Mouse (Mus musculus) myocyte (in vitro differentiated cells): ENCODE measurements around the gene Mlxip. TPM values are rescaled to one million over a fixed set of nuclear protein-coding genes. Genes with fewer than 3 reads are reported as not detected.

ENCODE experiments used
- H3K27me3 ChIP-seq: one replicate; pipeline ENCODE4 v1.6.1; 2011; ENCODE audit not compliant: control insufficient read depth, insufficient read depth, insufficient read length
- H3K36me3 ChIP-seq: one replicate; pipeline ENCODE4 v1.6.1; 2011; ENCODE audit not compliant: control insufficient read depth, insufficient read depth
- H3K4me2 ChIP-seq: one replicate; pipeline ENCODE4 v1.6.1; 2011; ENCODE audit warnings: low read depth, control low read depth
- H3K4me3 ChIP-seq: one replicate; pipeline ENCODE4 v1.5.1; 2011; ENCODE audit warnings: mild to moderate bottlenecking, control low read depth, moderate library complexity
- H3K79me2 ChIP-seq: one replicate; pipeline ENCODE4 v1.6.1; 2011; ENCODE audit not compliant: control insufficient read depth, insufficient read depth
- H3ac ChIP-seq: one replicate; pipeline ENCODE4 v1.6.1; 2011; ENCODE audit not compliant: control insufficient read depth, insufficient read length
- CEBPB ChIP-seq: IDR thresholded peaks from 2 replicates; pipeline ENCODE4 v1.6.1; 2011; ENCODE audit warnings: mild to moderate bottlenecking, moderate library complexity; ENCODE audit not compliant: poor library complexity, insufficient read depth, severe bottlenecking
- E2F4 ChIP-seq: IDR thresholded peaks from one replicate; pipeline ENCODE4 v1.6.1; 2011; ENCODE audit warnings: mild to moderate bottlenecking, control low read depth, moderate library complexity; ENCODE audit not compliant: insufficient read depth
- MAX ChIP-seq: IDR thresholded peaks from one replicate; pipeline ENCODE4 v1.6.1; 2011; ENCODE audit warnings: low read depth, mild to moderate bottlenecking, control low read depth
- MYOD1 ChIP-seq, 3 experiments: IDR thresholded peaks; one replicate each; pipeline ENCODE4 v1.6.1; 2011; ENCODE audit warnings: control low read depth in 2 of 3, low read depth in 2 of 3, mild to moderate bottlenecking in 2 of 3, moderate library complexity in 1 of 3; ENCODE audit not compliant: insufficient read length in 2 of 3, control insufficient read depth in 1 of 3
- MYOG ChIP-seq, 3 experiments: IDR thresholded peaks; one replicate each; pipeline ENCODE4 v1.6.1; 2011; ENCODE audit warnings: control low read depth in 2 of 3, low read depth in 2 of 3, mild to moderate bottlenecking in 2 of 3; ENCODE audit not compliant: insufficient read length in 2 of 3, control insufficient read depth in 1 of 3, insufficient read depth in 1 of 3
- POLR2A ChIP-seq: IDR thresholded peaks from one replicate; pipeline ENCODE4 v1.6.1; 2011; ENCODE audit warnings: low read depth, mild to moderate bottlenecking, control low read depth, moderate library complexity; ENCODE audit not compliant: insufficient read length
- POLR2AphosphoS2 ChIP-seq: IDR thresholded peaks from one replicate; pipeline ENCODE4 v1.6.1; 2011; ENCODE audit warnings: low read depth, control low read depth; ENCODE audit not compliant: insufficient read length
- REST ChIP-seq: IDR thresholded peaks from one replicate; pipeline ENCODE4 v1.6.1; 2011; ENCODE audit warnings: mild to moderate bottlenecking, control low read depth, moderate library complexity; ENCODE audit not compliant: insufficient read depth, insufficient read length
- SRF ChIP-seq: IDR thresholded peaks from one replicate; pipeline ENCODE4 v1.6.1; 2011; ENCODE audit warnings: low read depth; ENCODE audit not compliant: control insufficient read depth, insufficient read length
- TCF12 ChIP-seq: IDR thresholded peaks from one replicate; pipeline ENCODE4 v1.6.1; 2011; ENCODE audit warnings: mild to moderate bottlenecking, control low read depth; ENCODE audit not compliant: poor library complexity, insufficient read depth, severe bottlenecking
- TCF3 ChIP-seq: IDR thresholded peaks from one replicate; pipeline ENCODE4 v1.6.1; 2011; ENCODE audit warnings: low read depth, control low read depth; ENCODE audit not compliant: insufficient read length
- USF1 ChIP-seq: IDR thresholded peaks from one replicate; pipeline ENCODE4 v1.6.1; 2011; ENCODE audit warnings: low read depth, mild to moderate bottlenecking, control low read depth, moderate library complexity
- polyA plus RNA-seq: library from polyadenylated mRNA; unstranded; fragments of >200 nt; fragmentation: generic; extraction: Trizol; gene quantifications from one replicate; pipeline ENCODE4 v1.2.1, GENCODE M21; 2012; ENCODE audit warnings: missing spikeins

The Mlxip gene
- polyA plus RNA-seq, 1 experiment = 6.0 TPM

DNA sequence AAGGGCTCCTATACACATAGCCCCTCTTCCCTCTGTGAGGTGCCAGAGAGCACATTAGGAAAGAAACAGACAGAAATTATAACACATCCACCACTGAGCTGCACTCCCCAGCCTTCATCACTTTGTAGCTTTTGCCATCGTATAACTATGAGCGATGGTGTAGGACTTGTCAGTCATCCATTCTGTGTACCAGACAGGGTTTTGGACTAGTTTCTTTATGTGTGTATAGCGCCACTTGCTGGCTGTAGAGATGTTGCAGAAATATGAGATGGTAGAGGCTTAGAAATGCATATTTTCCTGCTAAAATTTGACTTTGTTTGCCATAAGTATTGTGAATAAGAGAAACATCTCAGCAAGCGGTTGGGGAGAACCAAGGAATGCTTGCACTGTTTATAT is 42.2 kb downstream of the Mlxip start:
- no peak overlapping the region for H3ac ChIP-seq
- TF ChIP-seq MYOG (IDR thresholded peaks at IDR 0.05; ENCODE audit: control insufficient read depth in 1 of 3, insufficient read depth in 1 of 3, insufficient read length in 2 of 3, low read depth in 2 of 3) = no peak
- no peak for TF ChIP-seq SRF
- no peak for TF ChIP-seq MAX
- H3K4me3 ChIP-seq = no peak overlapping the region
- no peaks in the 10 kb centered on the region for H3K79me2 ChIP-seq
- no peaks in the 10 kb centered on the region for H3K36me3 ChIP-seq
- H3K27me3 ChIP-seq = no peaks in the 10 kb centered on the region
- H3K4me2 ChIP-seq = no peak overlapping the region

DNA sequence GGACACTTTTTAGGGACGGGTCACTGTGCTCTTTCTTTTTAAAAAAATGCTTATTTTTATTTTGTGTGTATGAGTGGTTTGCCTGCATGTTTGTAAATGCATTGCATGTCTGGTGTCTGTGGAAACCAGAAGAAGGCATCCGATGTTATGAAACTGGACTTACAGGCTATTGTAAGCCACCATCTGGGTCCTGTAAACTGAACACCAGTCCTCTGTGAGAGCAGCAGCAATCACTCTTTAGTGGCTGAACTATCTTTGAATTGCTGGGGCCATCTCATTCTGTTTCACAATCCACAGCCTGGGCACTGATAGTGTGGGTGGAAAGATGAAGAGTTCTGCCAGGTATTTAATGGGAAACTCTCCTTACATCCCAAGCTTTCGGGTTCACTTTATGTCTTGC is 43.8 kb downstream of the Mlxip start:
- Histone ChIP-seq H3K79me2 (no peaks in the 10 kb centered on the region), H3K36me3 (no peaks in the 10 kb centered on the region), H3K4me2 (no peak overlapping the region), H3K4me3 (no peak overlapping the region), H3ac (no peak overlapping the region), H3K27me3 (no peaks in the 10 kb centered on the region)
- TF ChIP-seq SRF = no peak
- TF ChIP-seq CEBPB = no peak
- TF ChIP-seq E2F4 = no peak
- TF ChIP-seq MAX = no peak
- no peak for TF ChIP-seq MYOG (IDR thresholded peaks at IDR 0.05; ENCODE audit: control insufficient read depth in 1 of 3, insufficient read depth in 1 of 3, insufficient read length in 2 of 3, low read depth in 2 of 3)
- TF ChIP-seq POLR2A = no peak
- TF ChIP-seq MYOD1 (IDR thresholded peaks at IDR 0.05; ENCODE audit: control insufficient read depth in 1 of 3, insufficient read length in 2 of 3, low read depth in 2 of 3) = no peak
- no peak for TF ChIP-seq POLR2AphosphoS2
- no peak for TF ChIP-seq REST
- TF ChIP-seq TCF12 = no peak
- TF ChIP-seq USF1 = no peak
- TF ChIP-seq TCF3 = no peak

DNA sequence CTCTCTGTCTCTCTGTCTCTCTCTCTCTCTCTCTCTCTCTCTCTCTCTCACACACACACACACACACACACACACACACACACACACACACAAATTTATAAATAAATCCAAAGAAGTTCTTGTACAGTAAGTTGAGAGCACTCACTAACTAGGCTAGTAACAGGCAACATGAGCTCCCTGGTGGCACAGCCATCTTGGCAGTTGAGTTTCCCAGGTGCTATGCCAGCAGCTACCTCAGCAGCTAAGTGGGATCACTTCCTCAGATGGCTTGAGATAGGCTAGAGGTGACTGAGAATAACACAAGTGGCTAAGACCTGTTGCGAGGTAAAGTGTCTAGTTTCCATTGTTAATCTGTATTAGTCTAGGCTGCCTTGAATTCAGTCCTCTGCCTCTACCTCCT is 44.7 kb downstream of the Mlxip start:
- no peaks in the 10 kb centered on the region for H3K36me3 ChIP-seq
- H3K4me3 ChIP-seq = no peak overlapping the region
- H3ac ChIP-seq = no peak overlapping the region
- no peaks in the 10 kb centered on the region for H3K27me3 ChIP-seq
- H3K4me2 ChIP-seq = no peak overlapping the region
- TF ChIP-seq SRF (no peak), MYOG (IDR thresholded peaks at IDR 0.05; ENCODE audit: control insufficient read depth in 1 of 3, insufficient read depth in 1 of 3, insufficient read length in 2 of 3, low read depth in 2 of 3) (no peak), MYOD1 (IDR thresholded peaks at IDR 0.05; ENCODE audit: control insufficient read depth in 1 of 3, insufficient read length in 2 of 3, low read depth in 2 of 3) (no peak), CEBPB (no peak)
- H3K79me2 ChIP-seq = no peaks in the 10 kb centered on the region

DNA sequence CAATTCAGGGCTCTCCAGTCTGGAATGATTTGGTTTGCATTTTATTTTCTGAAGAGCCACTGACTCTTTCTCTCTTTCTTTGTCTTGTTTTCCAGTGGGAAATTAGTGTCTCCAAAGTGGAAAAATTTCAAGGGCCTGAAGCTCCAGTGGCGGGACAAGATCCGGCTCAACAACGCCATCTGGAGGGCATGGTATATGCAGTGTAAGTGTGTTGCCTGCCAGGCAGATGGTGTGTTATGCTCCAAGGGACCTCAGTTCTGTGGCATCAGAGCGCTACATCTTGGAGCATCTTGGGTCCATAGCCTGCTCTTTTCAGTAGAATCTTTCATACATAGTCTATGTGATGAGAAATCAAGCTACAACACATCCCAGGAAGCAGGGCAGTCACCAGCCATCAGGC is 45.3 kb downstream of the Mlxip start:
- TF ChIP-seq POLR2AphosphoS2 (no peak), E2F4 (no peak), MAX (no peak), REST (no peak), MYOG (IDR thresholded peaks at IDR 0.05; ENCODE audit: control insufficient read depth in 1 of 3, insufficient read depth in 1 of 3, insufficient read length in 2 of 3, low read depth in 2 of 3) (no peak), CEBPB (no peak), POLR2A (no peak), TCF3 (no peak), USF1 (no peak), SRF (no peak), MYOD1 (IDR thresholded peaks at IDR 0.05; ENCODE audit: control insufficient read depth in 1 of 3, insufficient read length in 2 of 3, low read depth in 2 of 3) (no peak), TCF12 (no peak)
- no peaks in the 10 kb centered on the region for H3K27me3 ChIP-seq
- H3K4me3 ChIP-seq = no peak overlapping the region
- no peaks in the 10 kb centered on the region for H3K79me2 ChIP-seq
- H3K36me3 ChIP-seq = no peaks in the 10 kb centered on the region
- H3ac ChIP-seq = no peak overlapping the region
- H3K4me2 ChIP-seq = no peak overlapping the region

DNA sequence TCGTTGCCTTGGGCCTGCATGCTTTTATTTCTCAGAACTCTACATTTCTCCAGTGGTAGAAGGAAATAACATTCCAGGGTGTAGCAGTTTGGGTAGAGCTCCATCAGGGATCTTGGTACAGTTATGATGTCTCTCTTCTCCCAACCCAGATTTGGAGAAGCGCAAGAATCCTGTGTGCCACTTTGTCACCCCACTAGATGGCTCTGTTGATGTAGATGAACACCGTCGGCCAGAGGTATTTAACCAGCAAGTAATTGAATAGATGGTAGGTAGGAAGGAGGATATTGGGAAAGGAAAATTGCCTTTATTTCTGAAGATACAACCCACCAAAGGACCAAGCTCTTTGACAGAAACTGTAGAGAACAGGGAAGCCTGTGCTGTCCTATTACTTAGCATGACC is 46.1 kb downstream of the Mlxip start:
- Histone ChIP-seq H3K27me3 (no peaks in the 10 kb centered on the region), H3K36me3 (no peaks in the 10 kb centered on the region), H3ac (no peak overlapping the region), H3K79me2 (no peaks in the 10 kb centered on the region), H3K4me2 (no peak overlapping the region), H3K4me3 (no peak overlapping the region)
- no peak for TF ChIP-seq POLR2A
- no peak for TF ChIP-seq MYOG (IDR thresholded peaks at IDR 0.05; ENCODE audit: control insufficient read depth in 1 of 3, insufficient read depth in 1 of 3, insufficient read length in 2 of 3, low read depth in 2 of 3)
- no peak for TF ChIP-seq TCF12
- no peak for TF ChIP-seq MAX
- TF ChIP-seq E2F4 = no peak
- no peak for TF ChIP-seq POLR2AphosphoS2
- no peak for TF ChIP-seq MYOD1 (IDR thresholded peaks at IDR 0.05; ENCODE audit: control insufficient read depth in 1 of 3, insufficient read length in 2 of 3, low read depth in 2 of 3)
- no peak for TF ChIP-seq SRF
- TF ChIP-seq USF1 = no peak

DNA sequence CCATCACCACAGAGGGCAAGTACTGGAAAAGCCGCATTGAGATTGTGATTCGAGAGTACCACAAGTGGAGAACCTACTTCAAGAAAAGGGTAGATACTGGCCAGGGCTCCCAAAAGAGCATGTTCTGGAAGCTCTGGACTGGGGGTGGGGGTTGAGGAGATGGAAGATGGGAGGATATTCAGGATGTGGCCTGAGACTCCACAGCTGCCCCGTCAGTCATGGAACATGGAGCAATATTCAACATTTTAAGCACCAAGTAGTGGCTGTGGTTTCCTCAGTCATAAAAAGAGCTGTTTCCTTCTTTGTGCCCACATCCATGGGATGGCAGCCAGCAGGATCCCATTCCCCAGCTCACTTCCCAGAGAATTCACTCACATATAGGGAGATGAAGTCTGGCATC is 47.7 kb downstream of the Mlxip start:
- no peak overlapping the region for H3K4me2 ChIP-seq
- no peaks in the 10 kb centered on the region for H3K36me3 ChIP-seq

More for the DNA sequence above, 47.7 kb downstream of the Mlxip start:
- peak in 2 of 3 experiments; percentile 71 to 74 for TF ChIP-seq MYOD1 (IDR thresholded peaks at IDR 0.05; ENCODE audit: control insufficient read depth in 1 of 3, insufficient read length in 2 of 3, low read depth in 2 of 3)
- TF ChIP-seq POLR2A = no peak
- Histone ChIP-seq H3ac (no peak overlapping the region), H3K27me3 (no peaks in the 10 kb centered on the region), H3K4me3 (no peak overlapping the region), H3K79me2 (no peaks in the 10 kb centered on the region)
